Mouse (Mus musculus): ENCODE measurements around the gene Lypd6b.

The Lypd6b gene

DNA sequence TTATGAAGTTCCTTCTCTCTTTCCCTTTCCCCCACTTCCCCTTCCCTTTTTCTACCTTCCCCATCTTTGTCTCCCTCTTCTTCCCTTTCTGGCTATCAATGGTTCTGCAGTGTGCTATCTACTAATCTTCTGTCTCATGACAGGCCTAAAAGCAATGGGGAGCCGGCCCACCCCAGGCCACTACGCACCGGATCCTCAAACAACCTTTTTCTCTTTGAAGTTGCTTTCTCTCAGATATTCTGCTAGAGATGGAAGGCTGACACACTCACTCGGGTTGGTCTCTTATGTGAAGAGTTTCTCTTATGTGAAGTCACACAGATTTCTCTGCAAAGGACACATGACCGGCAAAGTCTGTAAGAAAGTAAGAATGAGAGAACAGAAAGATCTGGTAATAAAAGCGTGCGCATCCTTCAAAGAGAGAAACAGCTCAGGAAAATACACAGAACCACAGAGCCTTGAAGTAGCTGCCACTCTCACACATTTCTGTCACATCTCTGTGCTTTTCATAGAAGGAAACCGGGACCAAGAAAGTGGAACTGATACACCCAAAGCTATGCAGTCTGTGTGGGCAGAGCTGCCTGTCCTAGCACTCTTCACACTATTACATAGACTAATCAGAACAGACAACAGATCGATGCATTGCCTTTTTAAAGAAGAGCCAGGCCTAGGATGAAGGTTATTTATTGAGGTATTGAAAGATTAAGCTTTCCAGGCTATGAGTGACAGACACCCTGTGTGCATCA, 80.8 kb downstream of the Lypd6b start:
- in situ Hi-C loops (cut with MboI, MseI), result no loop called here

DNA sequence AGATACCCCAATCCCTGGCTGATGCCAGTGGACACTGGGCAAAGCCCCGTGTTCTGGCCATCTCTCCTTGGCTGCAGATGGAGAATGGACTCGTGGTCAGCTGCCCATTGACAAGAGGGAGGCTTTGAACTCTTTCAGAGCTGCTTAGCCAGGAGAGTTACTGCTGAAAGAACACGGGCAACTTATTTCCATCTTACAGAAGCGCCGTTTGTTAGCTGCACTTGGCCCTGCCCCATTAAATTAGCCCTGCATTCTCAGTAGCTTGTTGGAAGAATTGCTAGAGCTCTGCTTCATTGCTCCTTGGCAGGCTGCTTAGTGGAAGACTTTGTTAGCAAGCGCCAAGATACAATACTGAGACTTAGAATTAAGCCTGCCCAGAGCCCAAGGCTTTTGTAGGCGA, 81.6 kb downstream of the Lypd6b start:
- in situ Hi-C loops (cut with MboI, MseI), result no loop called here

DNA sequence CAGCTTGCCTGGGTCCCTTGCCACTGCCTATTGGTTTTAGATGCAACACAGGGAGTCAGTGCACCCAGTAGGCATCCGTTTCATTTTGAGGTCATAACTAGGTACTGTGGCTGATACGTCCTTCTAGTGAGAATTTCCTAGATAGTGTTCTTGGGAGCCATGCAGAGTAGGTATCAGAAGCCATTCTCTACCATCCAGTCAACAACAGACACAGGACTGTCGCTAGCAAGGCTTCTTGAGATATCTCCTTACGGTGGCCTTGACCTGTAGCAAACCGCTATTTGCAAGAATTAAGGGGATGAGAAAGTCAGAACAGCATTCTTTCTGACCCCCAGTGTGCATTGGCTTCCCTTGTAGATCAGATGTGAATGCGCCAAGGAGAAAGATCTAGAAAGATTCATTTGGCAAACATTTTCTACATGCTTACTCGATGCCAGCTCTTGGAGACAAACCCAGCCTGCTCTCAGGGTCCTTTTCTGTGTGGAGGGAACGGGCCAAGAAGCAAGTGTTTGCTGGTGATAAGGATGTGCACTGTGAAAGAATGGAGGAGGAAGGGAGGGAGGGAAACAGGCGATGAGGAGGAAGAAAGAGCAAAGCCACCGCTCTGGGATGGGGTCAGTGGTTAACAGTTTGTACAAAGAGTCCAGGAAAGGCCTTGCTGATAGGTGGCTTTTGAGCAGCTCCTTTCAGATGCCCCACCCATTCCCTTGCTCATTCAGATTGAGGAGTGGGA, 82.5 kb downstream of the Lypd6b start:
- in situ Hi-C loops (cut with MboI, MseI), result no loop called here

DNA sequence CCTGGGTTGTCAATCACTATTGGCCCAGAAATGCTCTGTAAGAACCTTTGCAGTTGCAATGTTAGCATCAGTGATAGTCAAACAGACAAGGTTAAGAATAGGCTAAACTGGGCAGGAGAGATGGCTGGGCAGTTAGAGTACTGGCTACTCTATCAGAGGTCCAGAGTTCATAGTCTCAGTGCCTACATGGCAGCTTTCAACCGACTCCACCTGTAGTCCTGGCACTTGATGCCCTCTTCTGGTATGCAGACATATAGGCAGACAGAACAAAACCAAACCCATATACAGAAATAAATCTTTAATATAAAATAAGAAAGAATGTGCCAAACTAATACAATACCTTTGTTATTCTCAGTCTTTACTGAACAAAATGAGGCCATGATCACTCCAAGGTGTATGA, 83.5 kb downstream of the Lypd6b start:
- in situ Hi-C loops (cut with MboI, MseI), result no loop called here

DNA sequence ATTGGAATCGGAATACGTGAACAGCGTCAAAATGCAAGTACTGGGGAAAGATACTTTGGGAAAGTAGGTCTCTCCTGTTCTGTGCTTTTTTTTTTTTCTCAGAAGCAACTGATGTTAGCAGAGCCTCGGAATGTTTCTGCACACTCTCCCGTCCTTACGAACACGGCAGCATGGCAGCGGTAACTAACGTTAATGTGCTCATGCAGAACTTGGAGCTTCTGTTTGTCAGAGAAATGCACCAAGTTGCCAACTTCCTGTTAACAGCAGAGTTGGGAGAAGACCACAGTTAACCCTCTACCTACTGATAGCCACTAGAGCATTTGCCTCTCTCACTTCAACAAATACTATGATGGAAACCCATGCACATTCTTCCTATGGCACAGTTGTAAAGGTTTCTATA, 93.0 kb downstream of the Lypd6b start:
- in situ Hi-C loops (cut with MboI, MseI), result no loop called here

DNA sequence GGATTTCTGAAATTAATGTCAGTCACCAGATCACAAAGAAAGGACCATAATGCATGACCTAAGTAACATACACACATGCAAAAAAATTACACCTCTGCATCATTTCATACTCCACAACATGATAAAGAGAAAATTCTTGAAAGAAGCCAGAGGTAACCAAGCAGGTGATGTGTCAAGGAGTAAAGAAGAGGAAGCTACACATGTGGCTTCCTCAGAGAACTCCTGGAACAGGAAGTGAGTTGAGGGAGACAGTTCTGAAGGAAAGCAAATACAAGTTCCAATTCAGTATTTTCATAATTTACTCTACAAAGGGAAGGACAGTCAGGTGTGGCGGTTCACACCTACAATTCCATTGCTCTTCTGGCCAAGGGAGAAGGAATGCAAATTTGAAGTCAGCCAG, 93.5 kb downstream of the Lypd6b start:
- in situ Hi-C loops (cut with MboI, MseI), result no loop called here

DNA sequence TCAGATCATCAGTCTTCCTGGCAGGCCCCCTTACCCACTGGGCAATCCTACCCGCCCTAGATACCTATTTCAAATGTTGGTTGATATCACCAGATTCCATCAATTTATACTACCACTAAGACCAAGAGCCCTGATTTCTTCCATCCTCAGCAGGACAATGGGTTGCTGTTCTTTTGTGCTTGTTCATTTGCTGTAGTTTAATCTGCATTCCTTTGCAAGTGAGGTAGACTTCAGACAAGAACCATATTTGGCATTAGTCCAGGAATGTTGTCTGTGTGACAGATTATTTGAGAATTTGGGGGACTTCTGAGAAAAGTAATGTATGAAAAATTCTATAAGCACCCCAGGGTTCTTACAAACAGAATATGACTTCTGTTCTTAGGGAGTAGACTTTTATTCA, 95.0 kb downstream of the Lypd6b start:
- in situ Hi-C loops (cut with MboI, MseI), result no loop called here

DNA sequence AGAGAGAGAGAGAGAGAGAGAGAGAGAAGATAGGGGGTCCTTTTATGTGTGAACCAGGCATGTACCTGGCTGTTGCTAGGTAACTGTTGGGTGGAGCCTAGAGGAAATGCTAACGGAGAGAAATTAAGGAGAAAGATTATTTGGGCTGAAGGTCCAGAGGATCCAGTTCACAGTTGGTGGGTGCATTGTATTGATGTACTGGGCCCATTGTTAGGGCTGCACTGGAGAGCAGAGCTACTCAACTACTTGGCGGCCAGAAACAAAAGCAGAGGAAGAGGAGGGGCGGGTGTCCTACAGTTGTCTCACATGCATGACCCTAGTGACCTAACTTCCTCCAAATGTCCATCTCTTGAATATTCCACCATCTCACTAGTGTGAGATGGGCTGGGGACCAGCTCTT, 96.5 kb downstream of the Lypd6b start:
- in situ Hi-C loops (cut with MboI, MseI), result no loop called here

DNA sequence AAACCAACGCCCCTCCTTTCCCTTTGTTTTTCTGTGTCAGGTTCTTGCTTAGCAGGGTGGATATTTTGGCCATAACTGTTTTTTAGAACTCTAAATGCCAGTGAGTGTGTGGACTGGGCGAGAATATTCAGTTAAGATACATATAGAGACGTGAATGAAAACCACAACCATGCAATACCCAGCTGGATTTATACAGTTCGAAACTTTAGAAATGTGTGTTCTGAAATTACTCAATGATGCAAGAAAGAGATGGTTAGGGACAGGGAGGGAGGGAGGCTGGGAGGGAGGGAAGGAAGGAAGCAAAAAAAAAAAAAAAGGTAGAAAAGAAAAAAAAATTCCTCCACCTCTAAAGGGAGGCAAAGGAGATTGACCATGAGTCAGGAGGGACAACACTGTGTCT, 98.7 kb downstream of the Lypd6b start:
- in situ Hi-C loops (cut with MboI, MseI), result no loop called here

DNA sequence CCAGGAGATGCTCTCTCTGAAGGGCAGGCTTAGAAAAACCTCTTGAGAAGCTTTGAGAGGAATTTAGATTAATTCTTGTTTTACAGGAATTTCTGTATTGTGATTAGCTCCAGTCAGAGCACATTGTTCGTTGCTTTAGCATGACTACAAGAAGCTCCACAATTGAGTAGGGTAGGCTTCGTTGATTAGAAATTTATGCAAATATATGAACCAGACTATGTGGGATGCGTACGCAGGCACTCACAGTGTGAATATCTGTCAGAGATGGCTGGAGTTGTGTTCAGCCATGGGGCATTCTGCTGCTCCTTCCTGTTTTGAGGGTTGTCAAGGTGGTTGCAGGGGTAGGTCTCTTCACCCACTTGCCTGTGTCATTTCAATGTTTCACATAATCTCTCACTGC, 100.9 kb downstream of the Lypd6b start:
- in situ Hi-C loops (cut with MboI, MseI), result no loop called here

DNA sequence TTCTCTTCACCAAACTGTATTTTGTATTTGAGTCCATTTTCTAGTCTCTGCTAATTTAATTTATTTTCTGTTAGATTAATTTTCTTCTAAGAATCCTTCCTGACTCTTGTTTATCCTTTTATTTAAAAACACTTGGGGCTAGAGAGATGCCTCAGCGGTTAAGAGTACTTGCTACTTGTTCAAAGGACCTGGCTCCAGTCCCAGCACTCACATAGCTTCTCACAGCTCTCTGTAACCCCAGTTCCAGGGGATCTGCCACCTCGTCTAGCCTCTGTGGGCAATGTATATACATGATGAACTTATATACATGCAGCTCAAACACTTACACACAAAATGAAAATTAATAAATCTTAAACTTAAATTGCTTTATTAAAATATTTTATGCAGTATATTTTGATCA, 103.2 kb downstream of the Lypd6b start:
- in situ Hi-C loops (cut with MboI, MseI), result no loop called here

DNA sequence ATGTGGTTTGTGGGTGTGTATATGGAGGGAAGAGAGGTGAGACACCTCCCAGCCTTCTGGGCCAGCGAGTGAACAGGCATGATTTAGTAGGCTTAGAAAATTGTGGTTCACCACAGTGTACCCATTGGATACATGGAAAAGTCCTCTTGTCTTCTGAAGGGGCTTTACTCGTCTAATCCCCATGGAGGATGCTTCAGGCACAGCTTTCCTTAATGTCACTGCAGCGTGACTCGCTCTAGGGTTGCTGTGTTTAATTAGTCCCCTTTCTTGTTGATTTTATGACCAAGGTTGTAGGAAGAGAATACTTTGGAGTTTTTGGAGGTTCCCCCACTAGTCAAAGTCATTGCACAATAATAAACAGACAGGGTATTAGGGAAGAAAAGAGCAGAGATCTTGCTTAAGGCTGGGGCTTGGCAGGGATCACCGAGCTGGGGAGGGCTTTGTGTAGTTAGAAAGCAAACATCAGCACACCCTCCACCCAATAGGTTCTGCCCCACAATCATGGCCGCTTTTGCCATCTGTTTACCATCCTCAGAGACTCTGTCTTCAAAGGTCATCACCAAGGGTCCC, 122.4 kb downstream of the Lypd6b start:
- in situ Hi-C loops (cut with MboI, MseI), result loop anchor here (25.0 kb wide), 1 partner anchor 1623 kb away; no protein-coding TSS in a partner anchor

DNA sequence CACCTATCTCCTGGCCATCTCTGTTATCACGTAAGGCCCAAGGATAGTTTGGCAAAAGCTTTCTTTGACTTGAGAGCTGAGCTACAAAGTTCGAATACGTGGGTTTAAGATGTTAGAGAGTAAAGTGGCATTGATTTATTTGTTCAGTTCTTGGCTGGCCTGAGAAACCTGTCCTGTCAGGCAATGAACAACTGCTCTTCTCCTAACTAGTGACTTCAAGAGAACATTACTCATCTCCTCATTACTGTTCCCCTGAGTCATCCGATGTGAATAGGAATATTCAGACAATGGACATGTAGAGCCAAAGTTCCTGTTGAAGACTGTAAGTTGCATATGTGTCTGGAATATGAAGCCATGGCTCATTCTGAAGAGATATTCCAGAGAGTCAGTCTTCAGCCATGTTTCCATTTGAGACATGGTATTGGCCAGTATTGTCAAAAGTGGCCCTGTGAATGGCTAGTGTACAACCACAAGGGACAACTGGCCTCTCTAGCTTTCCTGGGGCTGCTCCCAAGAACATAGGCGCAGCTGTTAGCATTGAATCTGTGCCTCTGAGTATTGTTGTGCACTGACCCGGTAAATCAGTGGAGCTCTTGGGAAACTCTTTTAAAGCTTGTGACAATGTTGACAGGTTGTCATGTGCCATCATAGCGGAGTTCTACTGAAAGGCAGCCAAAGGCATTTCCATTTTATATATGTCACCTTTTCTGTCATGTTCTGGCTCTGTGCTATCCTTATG, 124.0 kb downstream of the Lypd6b start:
- in situ Hi-C loops (cut with MboI, MseI), result loop anchor here (25.0 kb wide), 1 partner anchor 1624 kb away; no protein-coding TSS in a partner anchor

DNA sequence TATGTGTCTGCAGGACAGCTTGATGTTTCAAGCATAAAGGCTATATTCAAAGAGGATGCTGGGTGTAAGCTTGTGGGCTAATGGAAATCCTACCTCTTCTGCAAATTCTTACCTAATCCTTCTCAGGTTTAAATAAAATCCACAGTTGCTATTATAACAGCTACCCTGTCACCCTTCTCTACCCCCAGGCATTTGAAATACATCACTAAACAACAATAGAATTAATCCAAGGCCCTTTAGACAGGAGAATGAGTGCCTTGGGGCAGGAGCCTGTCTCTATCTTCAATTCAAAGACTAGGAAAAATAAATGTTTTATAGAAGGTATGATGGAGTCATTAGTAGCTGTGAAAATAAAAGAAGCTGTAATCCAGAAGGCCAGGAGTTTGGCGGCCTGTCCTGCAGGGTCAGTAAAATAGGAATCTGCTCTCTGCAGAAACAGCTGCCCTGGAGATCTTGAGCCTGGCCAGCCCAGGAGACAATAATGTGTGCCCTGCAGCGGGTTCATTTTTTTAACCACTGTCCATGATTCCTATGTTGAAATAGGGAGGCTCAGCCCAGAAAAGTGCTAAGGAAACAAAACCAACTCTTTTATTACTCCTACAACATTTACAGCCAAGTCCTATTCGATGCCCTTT, 124.9 kb downstream of the Lypd6b start:
- in situ Hi-C loops (cut with MboI, MseI), result loop anchor here (25.0 kb wide), 1 partner anchor 1625 kb away; no protein-coding TSS in a partner anchor

DNA sequence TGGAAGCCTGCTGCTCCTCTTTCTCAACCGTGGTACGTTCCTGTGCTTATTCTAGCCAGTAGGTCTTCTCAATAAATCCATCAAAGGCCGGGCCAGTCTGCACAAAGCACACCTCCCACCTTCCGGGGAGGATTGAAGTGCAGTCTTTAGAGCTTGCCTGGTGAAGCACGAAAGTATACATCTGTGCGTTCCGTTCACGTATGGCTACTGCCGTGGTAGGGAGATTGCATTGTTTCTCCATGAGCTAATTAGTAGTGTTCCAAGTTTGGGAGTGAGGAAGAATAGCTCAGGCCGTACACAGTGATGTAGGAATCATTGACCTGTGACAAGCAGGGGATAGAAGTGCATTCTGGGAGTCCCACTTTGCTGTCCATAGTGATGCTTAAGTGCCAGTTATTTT, 130.0 kb downstream of the Lypd6b start:
- in situ Hi-C loops (cut with MboI, MseI), result loop anchor here (25.0 kb wide), 1 partner anchor 1630 kb away; no protein-coding TSS in a partner anchor

DNA sequence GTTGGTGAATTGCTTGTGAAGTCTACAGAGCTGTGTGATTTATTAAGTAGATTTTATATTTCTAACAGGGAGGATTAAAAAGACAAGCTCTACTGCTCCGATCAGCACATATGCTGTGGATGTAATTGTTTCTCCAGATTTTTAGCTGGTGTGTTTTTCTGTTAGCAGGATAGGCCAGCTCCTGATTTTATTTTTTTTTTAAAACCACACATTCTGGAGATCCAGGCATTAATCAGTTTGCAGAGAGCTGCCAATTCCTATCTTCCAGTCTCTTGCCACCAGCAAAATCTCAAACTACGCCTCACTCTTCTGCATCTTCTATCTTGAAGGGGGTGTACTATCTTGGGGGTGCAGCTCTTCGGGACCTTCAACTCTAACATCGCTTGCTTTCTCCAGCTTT, 130.6 kb downstream of the Lypd6b start:
- in situ Hi-C loops (cut with MboI, MseI), result loop anchor here (25.0 kb wide), 1 partner anchor 1631 kb away; no protein-coding TSS in a partner anchor

DNA sequence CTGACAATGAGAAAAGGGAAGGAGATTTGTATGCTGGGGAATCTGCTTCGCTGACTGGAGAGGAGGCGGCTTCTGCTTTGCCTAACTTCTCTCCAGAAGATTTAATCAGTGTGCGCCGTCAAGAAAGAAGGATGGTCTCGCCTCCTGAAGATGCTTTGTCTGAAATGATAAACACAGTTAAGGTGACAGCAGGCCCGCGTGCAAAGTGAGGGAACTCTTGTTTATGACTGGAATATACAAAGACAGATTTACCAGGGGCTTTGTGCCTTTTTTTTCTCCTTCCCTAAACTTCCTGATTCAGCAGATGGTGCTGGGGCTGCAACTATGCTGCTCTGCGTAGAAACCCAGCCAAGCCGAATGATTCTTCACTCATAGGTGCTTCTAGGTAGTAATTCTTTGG, 131.2 kb downstream of the Lypd6b start:
- in situ Hi-C loops (cut with MboI, MseI), result loop anchor here (25.0 kb wide), 1 partner anchor 1631 kb away; no protein-coding TSS in a partner anchor

DNA sequence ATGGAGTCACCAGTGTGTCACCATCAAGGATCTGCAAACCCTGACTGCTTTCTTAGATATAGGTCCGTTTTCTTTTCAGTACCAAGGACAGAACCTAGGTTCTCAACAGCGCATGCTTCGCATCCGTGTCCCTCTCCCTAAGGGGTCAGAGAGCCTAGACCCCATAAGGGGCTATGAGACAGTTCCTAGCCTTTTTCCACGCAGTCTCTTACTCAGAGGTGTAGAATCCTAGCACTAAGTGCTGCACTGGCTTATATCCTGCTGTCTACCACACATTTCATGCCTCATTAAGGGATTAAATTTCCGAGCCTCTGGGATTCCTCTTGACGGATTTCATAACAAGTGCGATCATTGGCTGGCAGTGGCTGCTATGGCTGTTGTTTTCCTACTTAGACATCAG, 134.5 kb downstream of the Lypd6b start:
- in situ Hi-C loops (cut with MboI, MseI), result loop anchor here (10.0 to 25.0 kb wide), 3 partner anchors 113 to 1635 kb away; no protein-coding TSS in a partner anchor

DNA sequence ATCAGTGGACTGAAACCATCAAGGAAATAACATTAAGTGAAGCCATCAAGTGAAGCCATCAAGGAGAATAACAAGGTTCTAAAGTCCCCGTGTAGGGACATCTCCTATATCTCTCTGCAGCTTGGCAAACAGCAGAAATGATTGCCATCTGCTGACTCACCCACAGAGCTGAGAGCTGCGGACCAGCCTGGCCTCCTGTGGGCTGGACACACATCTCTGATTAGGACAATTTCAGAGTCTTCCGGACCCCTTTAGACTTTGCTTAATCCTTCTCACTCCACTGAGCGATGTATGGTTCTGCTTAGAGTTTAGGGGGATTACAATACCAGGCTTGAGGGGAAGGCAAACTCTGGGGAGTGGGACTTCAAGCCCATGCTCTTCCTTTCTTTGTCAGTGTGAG, 135.3 kb downstream of the Lypd6b start:
- in situ Hi-C loops (cut with MboI, MseI), result loop anchor here (10.0 to 25.0 kb wide), 3 partner anchors 112 to 1636 kb away; no protein-coding TSS in a partner anchor

DNA sequence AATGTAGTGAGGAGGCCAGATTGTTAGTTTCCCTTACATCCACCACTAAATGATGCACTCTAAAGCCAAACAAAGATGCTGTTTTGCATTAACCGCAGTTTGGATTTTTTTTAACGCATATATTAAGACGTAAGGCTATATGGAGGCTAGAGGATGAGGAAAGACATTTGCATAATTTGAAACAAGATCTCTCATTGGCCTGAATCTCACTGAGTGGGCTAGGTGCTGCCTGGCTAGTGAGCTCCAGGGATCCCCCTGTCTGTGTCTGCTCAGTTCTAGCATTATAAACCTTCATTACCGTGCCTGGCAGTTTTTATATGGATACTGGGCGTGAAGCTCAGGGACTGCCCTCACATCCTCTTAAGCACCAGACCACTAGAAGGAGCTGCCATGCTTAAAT, 138.7 kb downstream of the Lypd6b start:
- in situ Hi-C loops (cut with MboI, MseI), result loop anchor here (10.0 kb wide), 2 partner anchors 109 to 601 kb away; no protein-coding TSS in a partner anchor

DNA sequence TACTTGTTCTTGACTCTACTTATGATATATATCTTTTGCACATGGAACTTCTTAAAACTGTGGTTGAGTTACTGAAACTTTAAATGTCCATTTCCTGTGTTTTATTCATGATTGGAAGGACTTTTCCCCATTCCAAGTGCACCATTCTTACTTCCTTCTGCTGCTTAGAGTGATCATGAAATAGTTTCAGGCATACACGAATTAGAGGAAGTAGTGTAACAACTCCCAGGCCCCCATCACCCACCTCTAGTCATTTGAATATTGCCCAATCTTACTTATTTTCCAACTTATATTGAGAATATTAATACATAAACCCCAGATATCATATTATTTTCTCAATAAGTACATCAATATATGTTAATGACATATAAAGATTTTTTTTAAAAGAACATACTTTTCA, 139.9 kb downstream of the Lypd6b start:
- in situ Hi-C loops (cut with MboI, MseI), result loop anchor here (10.0 kb wide), 2 partner anchors 107 to 603 kb away; no protein-coding TSS in a partner anchor
